Mouse (Mus musculus): ENCODE results near the gene Nrarp.

GRCm38 (mm10) chr2:25176573-25176972 lies 4.0 kb upstream of the Nrarp start:
- TF ChIP-seq CTCF (IDR thresholded peaks at IDR 0.05; ENCODE audit: low read depth) (no peak), EP300 (IDR thresholded peaks at IDR 0.05; ENCODE audit: low read depth) (no peak)
